In the genomic region with DNA sequence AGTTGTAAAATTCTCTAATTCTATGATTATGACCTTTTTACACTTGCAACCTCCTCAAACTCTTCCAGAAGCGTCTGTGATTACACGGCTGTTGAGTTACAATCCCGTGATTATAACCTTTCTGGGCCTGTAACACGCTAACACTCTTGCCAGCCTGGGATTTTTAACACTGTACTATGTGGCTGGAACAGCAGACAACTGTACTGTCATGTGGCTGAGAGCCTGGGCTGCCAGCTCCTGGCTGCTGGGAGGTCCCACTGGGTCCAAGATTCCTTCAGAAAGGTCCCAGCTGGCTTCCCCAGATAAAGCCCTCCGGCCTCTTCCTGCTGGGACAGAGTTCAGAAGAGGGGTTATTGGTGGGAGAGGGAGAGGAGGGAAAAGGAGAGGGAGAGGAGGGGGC, we compare ENCODE assay signal across 11 mouse cellular contexts.
A peak's percentile ranks its signal among the peaks of the same experiment; 100 is the strongest.
DNase-seq lines count a peak whose midpoint lies in the region; ATAC-seq lines count a peak whose summit lies in the region.
"Had no signal": no experiment of that assay in that cellular context is flagged by ENCODE, and none has a peak within 500 bp of the region (broad histone marks: within the 10 kb centered on the region; RNA-seq: fewer than 3 reads in every experiment).

No protein-coding gene starts in this region.

- peaks cover 80% of the 10 kb centered on the region for H3K4me1 ChIP-seq in forebrain, embryonic 12.5 days
- H3K4me1 ChIP-seq in forebrain, embryonic 11.5 days (replicated peaks; ENCODE audit: control insufficient read depth, insufficient read depth, low read length) = peaks cover 49% of the 10 kb centered on the region
- peaks cover 18% of the 10 kb centered on the region for H3K4me1 ChIP-seq in liver, embryonic 11.5 days (replicated peaks; ENCODE audit: control insufficient read depth, insufficient read depth, low read length)
- H3K4me1 ChIP-seq in liver, embryonic 12.5 days = peaks cover 23% of the 10 kb centered on the region
- peaks cover 55% of the 10 kb centered on the region for H3K4me1 ChIP-seq in heart, embryonic 10.5 days
- peaks cover 37% of the 10 kb centered on the region for H3K4me1 ChIP-seq in midbrain, embryonic 14.5 days (ENCODE audit: control insufficient read depth, insufficient read depth, low read length)

- peak overlapping the region; percentile 56; the same call in 1 of the 2 replicates for H3K27ac ChIP-seq in forebrain, embryonic 12.5 days
- no peak overlapping the region for H3K27ac ChIP-seq in forebrain, embryonic 11.5 days (ENCODE audit: low read depth, low read length)
- H3K27ac ChIP-seq in liver, embryonic 11.5 days (ENCODE audit: low read depth, low read length) = peak overlapping the region; percentile 11; the same call in 1 of the 2 replicates
- no peak overlapping the region for H3K27ac ChIP-seq in liver, embryonic 12.5 days
- H3K27ac ChIP-seq in heart, embryonic 10.5 days = peak overlapping the region; percentile 67; the same call in 1 of the 2 replicates
- peak overlapping the region; percentile 46; the same call in 1 of the 2 replicates for H3K27ac ChIP-seq in midbrain, embryonic 14.5 days (replicated peaks; ENCODE audit: low read depth, low read length)
- H3K27ac ChIP-seq: liver, embryonic 13.5 days had no signal

- WGBS in forebrain, embryonic 12.5 days = 56% methylated on average over 5 of the region's 5 CpGs
- WGBS in forebrain, embryonic 11.5 days = 79% methylated on average over 5 of the region's 5 CpGs
- WGBS in liver, embryonic 11.5 days = 57% methylated on average over 5 of the region's 5 CpGs
- 51% methylated on average over 5 of the region's 5 CpGs for WGBS in liver, embryonic 12.5 days (ENCODE audit: insufficient replicate concordance)
- WGBS in heart, embryonic 10.5 days = 60% methylated on average over 5 of the region's 5 CpGs
- WGBS in midbrain, embryonic 14.5 days = 51% methylated on average over 5 of the region's 5 CpGs

- no peaks in the 10 kb centered on the region for H3K27me3 ChIP-seq in forebrain, embryonic 12.5 days
- H3K27me3 ChIP-seq in forebrain, embryonic 11.5 days (ENCODE audit: control insufficient read depth, insufficient read depth, low read length) = no peaks in the 10 kb centered on the region
- no peaks in the 10 kb centered on the region for H3K27me3 ChIP-seq in liver, embryonic 11.5 days (replicated peaks; ENCODE audit: control insufficient read depth, insufficient read depth, low read length)
- H3K27me3 ChIP-seq in liver, embryonic 12.5 days (replicated peaks) = no peaks in the 10 kb centered on the region
- peaks cover 20% of the 10 kb centered on the region; the same call in 1 of the 2 replicates for H3K27me3 ChIP-seq in heart, embryonic 10.5 days (ENCODE audit: insufficient read depth, poor library complexity, severe bottlenecking)
- H3K27me3 ChIP-seq in midbrain, embryonic 14.5 days (ENCODE audit: control insufficient read depth, insufficient read depth, low read length) = no peaks in the 10 kb centered on the region
- H3K27me3 ChIP-seq: liver, embryonic 13.5 days had no signal

- H3K4me2 ChIP-seq in forebrain, embryonic 12.5 days = no peak overlapping the region
- H3K4me2 ChIP-seq in forebrain, embryonic 11.5 days (ENCODE audit: low read depth, low read length, severe bottlenecking) = no peak overlapping the region
- no peak overlapping the region for H3K4me2 ChIP-seq in liver, embryonic 11.5 days
- H3K4me2 ChIP-seq in liver, embryonic 12.5 days = no peak overlapping the region
- no peak overlapping the region for H3K4me2 ChIP-seq in midbrain, embryonic 14.5 days (ENCODE audit: low read length)
- H3K4me2 ChIP-seq: liver, embryonic 13.5 days had no signal

- H3K9ac ChIP-seq in forebrain, embryonic 12.5 days = 0 out of 2 replicates have a peak overlapping the region, but pooled peaks have one; percentile 25
- H3K9ac ChIP-seq in forebrain, embryonic 11.5 days (ENCODE audit: low read length) = no peak overlapping the region
- no peak overlapping the region for H3K9ac ChIP-seq in liver, embryonic 11.5 days (ENCODE audit: low read depth, low read length)
- no peak overlapping the region for H3K9ac ChIP-seq in liver, embryonic 12.5 days
- no peak overlapping the region for H3K9ac ChIP-seq in midbrain, embryonic 14.5 days (replicated peaks; ENCODE audit: low read length)
- H3K9ac ChIP-seq: liver, embryonic 13.5 days had no signal

- peaks cover 14% of the 10 kb centered on the region; the same call in 1 of the 2 replicates for H3K36me3 ChIP-seq in forebrain, embryonic 12.5 days (replicated peaks)
- no peaks in the 10 kb centered on the region for H3K36me3 ChIP-seq in forebrain, embryonic 11.5 days (ENCODE audit: control insufficient read depth, insufficient read depth, low read length)
- H3K36me3 ChIP-seq in liver, embryonic 11.5 days (ENCODE audit: control insufficient read depth, insufficient read depth, low read length) = no peaks in the 10 kb centered on the region
- no peaks in the 10 kb centered on the region for H3K36me3 ChIP-seq in liver, embryonic 12.5 days
- no peaks in the 10 kb centered on the region for H3K36me3 ChIP-seq in heart, embryonic 10.5 days
- H3K36me3 ChIP-seq in midbrain, embryonic 14.5 days (ENCODE audit: control insufficient read depth, insufficient read depth, low read length) = peaks cover 9% of the 10 kb centered on the region; the same call in 1 of the 2 replicates
- H3K36me3 ChIP-seq: liver, embryonic 13.5 days had no signal

- no peaks in the 10 kb centered on the region for H3K9me3 ChIP-seq in forebrain, embryonic 12.5 days
- no peaks in the 10 kb centered on the region for H3K9me3 ChIP-seq in forebrain, embryonic 11.5 days (ENCODE audit: control insufficient read depth, low read length)
- H3K9me3 ChIP-seq in liver, embryonic 11.5 days (ENCODE audit: control insufficient read depth, low read length) = no peaks in the 10 kb centered on the region
- H3K9me3 ChIP-seq in liver, embryonic 12.5 days (replicated peaks) = no peaks in the 10 kb centered on the region
- no peaks in the 10 kb centered on the region for H3K9me3 ChIP-seq in heart, embryonic 10.5 days
- no peaks in the 10 kb centered on the region for H3K9me3 ChIP-seq in midbrain, embryonic 14.5 days (ENCODE audit: control insufficient read depth, low read length)
- H3K9me3 ChIP-seq: liver, embryonic 13.5 days had no signal

- H3K4me3 ChIP-seq in forebrain, embryonic 12.5 days (replicated peaks) = no peak overlapping the region
- H3K4me3 ChIP-seq in forebrain, embryonic 11.5 days (ENCODE audit: low read depth, low read length) = no peak overlapping the region
- no peak overlapping the region for H3K4me3 ChIP-seq in liver, embryonic 11.5 days (ENCODE audit: low read depth, low read length)
- H3K4me3 ChIP-seq in liver, embryonic 12.5 days = no peak overlapping the region
- H3K4me3 ChIP-seq in heart, embryonic 10.5 days = no peak overlapping the region
- no peak overlapping the region for H3K4me3 ChIP-seq in midbrain, embryonic 14.5 days (replicated peaks; ENCODE audit: low read depth, low read length)
- H3K4me3 ChIP-seq: liver, embryonic 13.5 days had no signal

- no peak for ATAC-seq in forebrain, embryonic 12.5 days (ENCODE audit: low FRiP score)
- ATAC-seq in forebrain, embryonic 11.5 days (replicated peaks; ENCODE audit: low FRiP score) = no peak
- no peak for ATAC-seq in liver, embryonic 11.5 days (replicated peaks; ENCODE audit: low FRiP score)
- ATAC-seq in liver, embryonic 12.5 days = no peak
- no peak for ATAC-seq in midbrain, embryonic 14.5 days (ENCODE audit: low FRiP score, low TSS enrichment)

- no peak for DNase-seq in forebrain, embryonic 11.5 days (ENCODE audit: low spot score)
- no peak for DNase-seq in liver, embryonic 11.5 days (ENCODE audit: low spot score)
- DNase-seq in heart, embryonic 10.5 days (ENCODE audit: low spot score) = no peak
- no peak for DNase-seq in midbrain, embryonic 14.5 days
- no peak for DNase-seq in urinary bladder, postnatal 10 days (ENCODE audit: low spot score)
- DNase-seq in layer of hippocampus, adult 9-11 months = no peak
- DNase-seq: B cell, adult 2 months; cerebellum, adult 11-12 months; liver, embryonic 13.5 days had no signal

Comparison
In these comparisons a context has a peak if more than half of its experiments do, and no peak if none do; other contexts are left out.
1. H3K27ac ChIP-seq: peak in forebrain, embryonic 12.5 days (single experiment), liver, embryonic 11.5 days (single experiment), heart, embryonic 10.5 days (single experiment) and midbrain, embryonic 14.5 days (single experiment); none in forebrain, embryonic 11.5 days (single experiment) and liver, embryonic 12.5 days (single experiment).